Mouse (Mus musculus) limb, embryonic 11.5 days (tissue): Measurements from ENCODE around the gene AY074887. TPM values are rescaled to one million over a fixed set of nuclear protein-coding genes. Genes with fewer than 3 reads are reported as not detected.
A peak's percentile ranks its signal among the peaks of the same experiment; 100 is the strongest.
"Not testable (repeated sequence)": the region's sequence is repeated elsewhere in the genome, so short reads cannot be mapped to it uniquely, and the experiment has no call there.

Experiments
- ATAC-seq: fragments of 200-750 bp; cut with Nextera tagmentation; 2 replicates; pipeline ENCODE4 v1.8.0; 2017; ENCODE audit warnings: low read depth; ENCODE audit not compliant: insufficient number of reproducible peaks, low FRiP score, low TSS enrichment
- DNase-seq: peaks from one replicate; pipeline ENCODE4 v3.0.0-alpha.2; 2015; ENCODE audit warnings: low spot score
- H3K27ac ChIP-seq: fragments of 300-500 bp; sonication (generic); replicated peaks from 2 replicates; pipeline ENCODE4 v1.5.1; 2014; ENCODE audit warnings: low read depth, mild to moderate bottlenecking, low read length
- H3K27me3 ChIP-seq: fragments of 300-500 bp; sonication (generic); 2 replicates; pipeline ENCODE4 v1.6.1; 2014; ENCODE audit warnings: mild to moderate bottlenecking, low read length, mixed read lengths; ENCODE audit not compliant: control insufficient read depth, insufficient read depth
- H3K36me3 ChIP-seq: fragments of 300-500 bp; sonication (generic); 2 replicates; pipeline ENCODE4 v1.6.1; 2014; ENCODE audit warnings: mild to moderate bottlenecking, low read length, moderate library complexity, mixed read lengths; ENCODE audit not compliant: control insufficient read depth, insufficient read depth
- H3K4me1 ChIP-seq: fragments of 300-500 bp; sonication (generic); 2 replicates; pipeline ENCODE4 v1.6.1; 2014; ENCODE audit warnings: low read length, mixed read lengths; ENCODE audit not compliant: control insufficient read depth, insufficient read depth
- H3K4me2 ChIP-seq: fragments of 300-500 bp; sonication (generic); 2 replicates; pipeline ENCODE4 v1.6.1; 2014; ENCODE audit warnings: low read depth, mild to moderate bottlenecking, moderate library complexity; ENCODE audit not compliant: severe bottlenecking
- H3K4me3 ChIP-seq: fragments of 300-500 bp; sonication (generic); 2 replicates; pipeline ENCODE4 v1.5.1; 2014; ENCODE audit warnings: low read depth, low read length
- H3K9ac ChIP-seq: fragments of 300-500 bp; sonication (generic); 2 replicates; pipeline ENCODE4 v1.6.1; 2014; ENCODE audit warnings: mild to moderate bottlenecking, low read length
- H3K9me3 ChIP-seq: fragments of 300-500 bp; sonication (generic); 2 replicates; pipeline ENCODE4 v1.6.1; 2016; ENCODE audit warnings: low read length; ENCODE audit not compliant: control insufficient read depth
- WGBS: fragments of 180-500 bp; shearing (Covaris S2); extraction: QIAGEN DNeasy Blood & Tissue Kit; methylation state at CpG from one replicate; pipeline ENCODE4 v1.1.7; 2014; 5-methylcytosine and 5-hydroxymethylcytosine counted together
- polyA plus RNA-seq: library from polyadenylated mRNA; unstranded; fragments of >200 nt; fragmentation: Nextera tagmentation; extraction: Ambion mirVana; gene quantifications from 2 replicates; pipeline ENCODE4 v1.2.1, GENCODE M21; 2014

AY074887 gene
- polyA plus RNA-seq, 1 experiment from 2014 or later: 1.1 TPM

GRCm38 (mm10) chr9:54963669-54964068 lies 12.9 kb upstream of the AY074887 start:
- Histone ChIP-seq H3K36me3 (peaks cover 2% of the 10 kb centered on the region; the same call in 1 of the 2 replicates), H3K27me3 (no peaks in the 10 kb centered on the region), H3K4me3 (no peak overlapping the region), H3K4me1 (no peaks in the 10 kb centered on the region), H3K9me3 (no peaks in the 10 kb centered on the region), H3K9ac (no peak overlapping the region), H3K4me2 (no peak overlapping the region), H3K27ac (no peak overlapping the region)
- DNase-seq (no peak), ATAC-seq (no peak)

GRCm38 (mm10) chr9:54961059-54961458 lies 10.3 kb upstream of the AY074887 start:
- Histone ChIP-seq H3K27ac (no peak overlapping the region), H3K9ac (no peak overlapping the region), H3K9me3 (no peaks in the 10 kb centered on the region), H3K27me3 (no peaks in the 10 kb centered on the region), H3K36me3 (peaks cover 12% of the 10 kb centered on the region; the same call in 1 of the 2 replicates), H3K4me1 (no peaks in the 10 kb centered on the region), H3K4me2 (no peak overlapping the region), H3K4me3 (no peak overlapping the region)
- ATAC-seq: no peak
- DNase-seq: no peak
- 94% methylated on average over 4 of the region's 4 CpGs for WGBS

DNA sequence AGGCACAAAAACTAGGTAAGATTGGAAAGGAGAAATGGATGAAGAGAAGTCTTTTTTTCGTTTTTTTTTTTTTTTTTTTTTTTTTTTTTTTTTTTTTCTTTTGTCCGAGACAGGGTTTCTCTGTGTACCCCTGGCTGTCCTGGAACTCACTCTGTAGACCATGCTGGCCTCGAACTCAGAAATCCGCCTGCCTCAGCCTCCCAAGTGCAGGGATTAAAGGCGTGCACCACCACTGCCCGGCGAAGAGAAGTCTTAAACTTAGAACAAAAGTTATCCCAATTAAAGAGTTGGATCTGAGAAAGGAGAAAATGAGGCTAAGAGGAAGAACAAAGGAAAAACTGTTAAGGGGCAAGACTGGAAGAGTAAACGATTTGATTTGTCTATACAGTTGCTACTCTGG lies 636 bp downstream of the AY074887 start:
- H3K27me3 ChIP-seq, H3K27ac ChIP-seq, DNase-seq, H3K9me3 ChIP-seq, H3K36me3 ChIP-seq, H3K4me1 ChIP-seq: not testable (repeated sequence)
- peak; percentile 51; the same call in 1 of the 2 replicates for ATAC-seq
- peak overlapping the region; percentile 68; the same call in 1 of the 2 replicates for H3K4me2 ChIP-seq
- 44% methylated on average over 8 of the region's 8 CpGs for WGBS
- peak overlapping the region; percentile 89 for H3K4me3 ChIP-seq
- peak overlapping the region; percentile 28 for H3K9ac ChIP-seq

GRCm38 (mm10) chr9:54949465-54949864 lies 1.3 kb downstream of the AY074887 start:
- DNase-seq: no peak
- ATAC-seq: no peak

DNA sequence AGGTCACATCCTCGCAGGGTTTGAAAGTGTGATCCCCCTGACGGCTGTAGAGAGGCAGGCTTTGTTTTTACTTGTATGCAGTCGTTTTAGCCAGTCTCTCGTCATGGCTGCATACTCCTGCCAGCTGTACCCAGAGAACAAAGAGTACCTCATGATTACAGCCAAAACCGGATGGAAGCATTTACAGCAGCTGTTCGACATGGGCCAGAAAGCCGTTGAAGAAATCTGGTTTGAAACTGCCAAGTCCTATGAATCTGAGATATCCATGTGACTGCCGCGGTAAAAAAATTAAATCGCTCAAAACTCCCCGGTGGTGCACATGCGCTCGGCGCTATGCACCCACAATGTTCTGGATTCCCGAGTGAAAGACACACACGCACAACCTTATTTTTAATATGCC lies 4.5 kb downstream of the AY074887 start:
- 72% methylated on average over 16 of the region's 16 CpGs for WGBS
- Histone ChIP-seq H3K4me2 (no peak overlapping the region), H3K36me3 (no peaks in the 10 kb centered on the region), H3K27ac (no peak overlapping the region), H3K4me3 (no peak overlapping the region), H3K9me3 (no peaks in the 10 kb centered on the region), H3K4me1 (peaks cover under 1% of the 10 kb centered on the region; the same call in 1 of the 2 replicates), H3K27me3 (no peaks in the 10 kb centered on the region), H3K9ac (no peak overlapping the region)
- DNase-seq: no peak
- no peak for ATAC-seq

More at GRCm38 (mm10) chr9:54949465-54949864, 1.3 kb downstream of the AY074887 start:
- H3K4me1 ChIP-seq: peaks cover 9% of the 10 kb centered on the region
- H3K36me3 ChIP-seq: peaks cover 8% of the 10 kb centered on the region; the same call in 1 of the 2 replicates
- no peak overlapping the region for H3K9ac ChIP-seq
- no peak overlapping the region for H3K4me3 ChIP-seq
- H3K9me3 ChIP-seq: no peaks in the 10 kb centered on the region
- no peak overlapping the region for H3K27ac ChIP-seq
- no peaks in the 10 kb centered on the region for H3K27me3 ChIP-seq
- no peak overlapping the region for H3K4me2 ChIP-seq

DNA sequence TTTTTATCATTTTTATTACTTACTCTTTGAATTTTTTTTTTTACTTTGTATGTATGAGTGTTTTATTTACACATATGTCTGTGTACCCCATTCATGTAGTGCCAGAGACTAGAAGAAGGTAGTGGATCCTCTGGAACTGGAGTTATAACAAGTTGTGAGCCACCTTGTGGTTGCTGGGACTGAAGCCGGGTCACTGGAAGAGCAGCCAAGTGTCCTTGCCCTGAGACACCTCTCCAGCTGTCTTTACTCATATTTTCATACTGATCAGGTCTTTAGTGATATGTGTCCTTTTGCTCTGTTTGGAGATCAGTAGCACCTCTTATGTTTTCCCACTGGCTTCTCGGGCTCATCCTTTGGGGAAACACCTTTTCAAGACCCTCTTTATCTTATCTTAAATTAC lies 6.3 kb downstream of the AY074887 start:
- WGBS: 69% methylated on average over 2 of the region's 2 CpGs
- Histone ChIP-seq H3K9me3 (no peaks in the 10 kb centered on the region), H3K27ac (no peak overlapping the region), H3K36me3 (no peaks in the 10 kb centered on the region), H3K4me1 (no peaks in the 10 kb centered on the region), H3K4me2 (no peak overlapping the region), H3K4me3 (no peak overlapping the region), H3K9ac (no peak overlapping the region), H3K27me3 (no peaks in the 10 kb centered on the region)
- DNase-seq (no peak), ATAC-seq (no peak)

- no peak for ATAC-seq
- Histone ChIP-seq H3K36me3 (no peaks in the 10 kb centered on the region), H3K27ac (no peak overlapping the region), H3K27me3 (no peaks in the 10 kb centered on the region), H3K4me1 (no peaks in the 10 kb centered on the region), H3K4me3 (no peak overlapping the region), H3K4me2 (no peak overlapping the region), H3K9me3 (no peaks in the 10 kb centered on the region), H3K9ac (no peak overlapping the region)
- DNase-seq: no peak
- 80% methylated on average over 4 of the region's 4 CpGs for WGBS
These were observed 8.7 kb downstream of the AY074887 start for GRCm38 (mm10) chr9:54942071-54942470.

DNA sequence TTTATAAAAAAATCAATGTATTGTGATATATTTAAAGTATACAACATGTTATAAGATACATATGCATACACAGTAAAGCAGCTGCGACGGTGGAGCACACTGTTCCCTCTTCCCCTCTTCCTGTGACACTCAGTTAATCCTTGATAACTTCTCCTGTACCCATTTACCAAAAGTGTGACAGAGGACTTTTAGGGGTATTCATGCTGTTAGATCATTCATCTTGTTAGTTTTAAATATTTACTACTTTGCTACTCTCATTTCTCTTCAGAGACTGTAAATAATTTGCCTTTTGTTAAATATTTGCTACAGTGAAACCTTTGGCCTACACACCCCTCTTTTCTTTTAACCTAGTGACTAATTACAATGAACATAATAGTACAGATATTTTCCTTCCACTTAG lies 18.4 kb downstream of the AY074887 start:
- WGBS: 69% methylated on average over 2 of the region's 2 CpGs
- H3K4me2 ChIP-seq: no peak overlapping the region
- no peak for DNase-seq

GRCm38 (mm10) chr9:54931765-54932164 lies 19.0 kb downstream of the AY074887 start:
- Histone ChIP-seq H3K4me3 (no peak overlapping the region), H3K36me3 (no peaks in the 10 kb centered on the region), H3K9ac (no peak overlapping the region), H3K27ac (no peak overlapping the region), H3K4me1 (no peaks in the 10 kb centered on the region), H3K9me3 (no peaks in the 10 kb centered on the region), H3K4me2 (no peak overlapping the region), H3K27me3 (no peaks in the 10 kb centered on the region)
- no peak for ATAC-seq
- 3% methylated on average over 1 of the region's 1 CpGs for WGBS
- peak; percentile 19 for DNase-seq

More for the DNA sequence above, 18.4 kb downstream of the AY074887 start:
- H3K9me3 ChIP-seq: no peaks in the 10 kb centered on the region
- H3K4me1 ChIP-seq: no peaks in the 10 kb centered on the region
- no peak for ATAC-seq
- H3K27ac ChIP-seq: no peak overlapping the region
- no peaks in the 10 kb centered on the region for H3K27me3 ChIP-seq
- no peak overlapping the region for H3K9ac ChIP-seq
- H3K36me3 ChIP-seq: no peaks in the 10 kb centered on the region
- no peak overlapping the region for H3K4me3 ChIP-seq
